Mouse (Mus musculus) kidney, postnatal 4 days (tissue): ENCODE results near the gene Ccdc110.

ENCODE experiments used
- DNase-seq, 2 experiments: peaks; one replicate each; pipeline ENCODE4 v3.0.0; 2021; ENCODE audit warnings: mixed read lengths in 2 of 2

The Ccdc110 gene

DNA sequence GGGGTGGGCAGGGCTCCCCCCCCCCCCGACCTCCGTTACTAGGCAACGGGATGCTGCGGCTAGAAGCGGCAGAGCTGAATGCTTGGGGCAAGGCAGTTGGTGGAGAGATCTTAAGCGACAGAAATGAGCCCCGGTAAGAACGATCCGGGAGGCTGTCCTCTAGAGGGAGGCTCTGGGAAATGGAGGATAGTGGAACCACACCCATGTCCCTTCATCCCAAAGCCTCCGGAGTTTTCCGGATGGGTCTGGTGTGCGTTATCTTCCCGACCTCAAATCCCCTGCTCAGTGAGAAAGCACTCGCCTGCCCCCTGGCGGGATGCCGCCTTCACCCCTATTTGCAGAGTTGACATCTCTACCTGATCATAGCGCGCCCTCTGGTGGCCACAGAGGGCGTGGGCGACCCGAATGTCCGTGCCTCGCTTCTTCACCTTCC, at the start of gene Ccdc110:
TSS of gene Ccdc110 (plus strand) at position 38 of the 433 bp plus-strand sequence.
- peak; percentile 98 to 99 for DNase-seq

DNA sequence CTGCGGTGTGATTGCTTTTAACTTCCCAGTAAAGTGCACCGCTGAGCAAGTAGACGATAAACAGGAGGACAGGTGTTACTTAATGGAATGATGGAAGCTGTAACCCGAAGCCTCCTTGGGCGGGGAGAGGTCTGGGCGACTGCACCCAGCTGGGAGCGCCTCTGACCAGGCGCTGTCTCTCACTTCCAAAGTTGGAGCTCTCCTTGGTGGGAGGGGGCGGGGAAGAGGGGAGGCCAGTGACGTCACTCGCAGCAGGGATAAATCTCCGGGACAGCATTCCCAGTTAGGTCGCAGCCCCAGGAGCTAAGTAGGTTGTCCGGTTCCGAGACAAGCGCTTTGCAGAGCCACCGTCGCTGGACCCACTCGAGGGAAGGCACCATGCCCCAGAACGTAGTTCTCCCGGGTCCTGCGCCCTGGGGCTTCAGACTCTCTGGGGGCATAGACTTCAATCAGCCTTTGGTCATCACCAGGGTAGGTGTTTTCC, 49.2 kb upstream of the Ccdc110 start, which contains the start of gene Pdlim3:
TSS of gene Pdlim3 (plus strand) at position 260 of the 484 bp plus-strand sequence.
- DNase-seq: peak; percentile 76 to 81

DNA sequence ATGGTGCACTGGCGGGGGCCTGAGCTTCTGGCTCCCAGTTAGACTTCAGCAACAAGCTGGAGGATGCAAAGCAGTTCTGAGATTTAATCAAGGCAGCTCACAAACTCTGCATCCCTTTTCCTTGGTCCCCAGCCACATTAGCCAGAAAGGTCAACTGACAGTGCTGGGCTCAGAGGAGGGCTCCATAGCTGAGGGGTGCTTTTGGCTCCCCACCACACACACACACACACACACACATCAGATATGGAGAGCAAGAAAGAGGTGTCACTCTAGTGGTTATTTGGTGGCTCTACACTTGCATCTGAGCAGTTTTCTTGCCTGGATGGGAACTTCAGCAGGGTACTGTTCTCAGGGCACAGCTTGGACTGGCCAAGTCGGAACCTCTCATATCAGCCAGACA, 48.6 kb upstream of the Ccdc110 start:
- peak; percentile 31 to 49 for DNase-seq

DNA sequence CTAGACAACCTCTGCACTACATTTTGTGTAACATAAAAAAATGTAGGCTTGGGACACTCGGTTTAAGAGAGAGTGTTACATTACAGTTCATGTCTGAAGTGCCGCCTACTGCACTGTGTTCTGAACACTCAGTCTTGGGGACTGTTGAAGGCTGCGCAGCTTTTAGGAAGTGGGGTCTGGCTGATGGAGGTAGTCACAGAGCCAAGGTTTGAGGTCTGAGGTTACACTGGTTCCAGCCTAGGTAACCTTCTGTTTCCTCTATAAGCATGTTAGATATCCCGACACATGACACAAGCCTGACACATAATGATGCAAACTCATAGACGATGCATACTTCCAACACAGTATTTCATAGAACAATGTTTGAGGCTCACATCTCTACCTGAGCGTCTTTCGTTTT, 44.7 kb upstream of the Ccdc110 start:
- DNase-seq: no peak

DNA sequence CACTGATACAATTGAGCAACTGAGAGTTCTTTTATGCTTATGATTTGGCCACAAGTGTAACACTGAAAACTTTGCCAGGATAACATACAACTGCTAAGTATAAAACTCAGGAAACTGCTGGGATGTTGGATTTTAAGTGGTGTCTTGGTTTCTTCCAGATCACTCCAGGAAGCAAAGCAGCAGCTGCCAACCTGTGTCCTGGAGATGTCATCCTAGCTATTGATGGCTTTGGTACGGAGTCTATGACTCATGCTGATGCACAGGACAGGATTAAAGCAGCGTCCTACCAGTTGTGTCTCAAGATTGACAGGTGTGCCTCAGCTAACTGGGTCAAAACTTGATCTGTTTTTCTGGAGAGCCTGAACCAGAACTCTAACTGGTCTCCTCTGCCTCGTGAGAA, 37.8 kb upstream of the Ccdc110 start:
- no peak for DNase-seq

DNA sequence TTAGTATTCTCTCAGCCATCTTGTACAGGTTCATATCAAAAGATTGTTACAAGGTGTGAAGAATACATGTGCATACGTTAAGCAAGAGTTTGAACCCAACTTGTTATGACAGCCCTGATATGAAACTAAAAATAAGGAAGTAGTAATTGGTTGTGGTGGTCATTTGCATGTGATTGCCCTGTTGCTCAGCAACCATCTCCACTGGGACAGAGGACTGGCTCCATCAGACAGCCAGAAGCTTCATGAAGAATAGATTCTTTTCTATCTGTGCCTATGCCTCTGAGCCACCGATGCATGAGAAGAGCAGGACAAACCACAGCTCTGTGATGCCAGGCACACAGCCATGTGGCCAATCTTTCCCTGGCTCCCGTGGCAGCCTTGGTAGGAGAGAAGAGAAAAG, 34.6 kb upstream of the Ccdc110 start:
- DNase-seq: no peak

DNA sequence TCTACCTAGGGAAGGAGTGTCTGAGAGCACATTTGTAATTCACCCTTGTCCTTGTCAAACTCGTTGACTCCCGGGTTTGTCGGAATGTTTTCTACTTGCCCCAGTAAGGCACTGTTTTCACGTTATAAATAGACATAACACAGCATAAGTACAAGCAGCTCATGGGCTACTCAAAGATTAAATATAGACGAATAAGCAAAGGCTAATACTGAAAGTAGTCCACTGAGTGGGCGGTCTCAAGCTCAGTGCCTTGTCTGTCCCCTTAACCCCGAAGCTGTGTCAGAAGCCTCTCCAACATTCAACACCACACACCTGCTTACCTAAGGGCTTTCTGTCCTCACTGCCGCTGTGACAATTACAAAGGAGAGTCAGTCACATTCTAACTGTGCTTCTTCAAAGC, 32.8 kb upstream of the Ccdc110 start:
- DNase-seq: no peak

DNA sequence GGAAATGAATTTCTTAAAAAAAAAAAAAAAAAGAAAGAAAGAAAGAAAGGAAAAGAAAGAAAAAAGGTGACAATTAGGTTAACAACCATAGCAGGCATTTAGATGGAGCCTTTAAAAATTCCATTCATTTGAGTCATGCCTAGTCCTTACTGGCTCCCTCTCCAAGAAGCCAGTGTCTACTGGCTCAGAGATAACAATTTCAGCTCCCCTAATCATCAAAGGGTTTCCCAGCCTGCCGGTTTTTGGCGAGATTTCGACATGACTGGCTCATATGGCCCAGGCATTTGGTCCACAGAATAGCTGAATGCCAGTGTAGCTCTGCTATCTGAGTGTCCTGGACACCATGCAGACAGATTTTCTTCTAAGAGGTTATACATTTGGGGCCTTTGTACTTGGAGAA, 30.8 kb upstream of the Ccdc110 start:
- no peak for DNase-seq

DNA sequence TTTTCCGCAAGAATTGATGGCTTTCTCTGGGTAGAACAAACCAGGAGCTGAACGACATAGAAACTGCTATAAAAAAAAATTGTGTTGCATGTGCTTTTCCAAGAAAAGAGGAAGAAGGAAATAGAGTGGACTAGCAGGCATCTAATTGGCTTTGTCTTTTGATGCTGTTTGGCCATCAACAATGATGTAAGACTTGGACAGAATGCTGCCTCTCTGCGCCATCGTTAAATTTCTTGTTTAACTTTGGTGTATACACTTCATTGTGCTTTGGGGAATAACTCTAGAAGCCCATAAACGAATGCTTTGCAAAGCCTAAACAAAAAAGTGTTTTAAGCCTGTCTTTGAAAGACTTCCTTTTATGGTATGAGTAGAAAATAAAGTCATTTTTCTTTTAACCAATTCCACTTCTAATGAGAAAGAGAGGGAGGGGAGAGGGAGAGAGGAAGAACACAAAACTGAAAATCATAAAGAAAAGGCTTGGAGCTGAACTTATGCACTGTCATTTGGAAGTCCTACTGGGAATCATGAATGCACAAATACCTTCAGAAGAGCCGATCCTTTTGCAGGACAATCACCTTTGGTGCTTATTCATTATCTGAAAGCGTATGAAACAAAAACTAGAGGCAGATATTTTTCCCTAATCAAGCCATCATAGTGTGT, 28.7 kb upstream of the Ccdc110 start:
- DNase-seq: no peak

DNA sequence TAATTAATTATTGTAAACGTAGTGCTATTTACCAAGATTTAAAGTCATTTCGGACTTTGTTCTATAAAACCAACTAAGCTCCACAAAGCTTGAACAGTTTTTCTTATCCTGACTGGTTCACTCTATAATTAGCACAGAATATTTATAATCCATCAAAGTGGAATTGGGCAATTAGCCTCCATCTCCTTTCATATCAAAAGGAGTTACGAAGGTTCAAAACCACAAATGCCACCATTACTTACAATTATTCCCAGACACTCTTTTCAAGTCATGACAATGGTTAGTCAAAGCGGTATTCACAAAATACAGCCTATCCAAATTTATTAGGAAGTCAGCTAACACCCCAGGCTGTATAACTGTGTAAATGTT, 28.2 kb upstream of the Ccdc110 start:
- DNase-seq: no peak

DNA sequence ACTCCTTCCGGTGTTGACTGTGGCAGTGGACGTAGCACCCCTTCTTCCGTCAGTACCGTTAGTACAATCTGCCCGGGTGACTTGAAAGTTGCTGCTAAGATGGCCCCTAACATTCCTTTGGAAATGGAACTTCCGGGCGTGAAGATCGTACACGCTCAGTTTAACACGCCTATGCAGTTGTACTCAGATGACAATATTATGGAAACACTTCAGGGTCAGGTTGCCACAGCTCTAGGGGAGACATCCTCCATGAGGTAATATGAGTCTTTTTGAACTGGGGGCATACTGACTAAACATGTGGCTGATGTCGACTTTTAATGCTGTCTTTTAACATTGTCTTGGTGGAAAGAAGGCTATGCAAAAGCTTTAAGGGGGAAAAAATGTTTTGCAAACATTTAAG, 20.7 kb upstream of the Ccdc110 start:
- peak in 1 of 2 experiments; percentile 46 for DNase-seq

DNA sequence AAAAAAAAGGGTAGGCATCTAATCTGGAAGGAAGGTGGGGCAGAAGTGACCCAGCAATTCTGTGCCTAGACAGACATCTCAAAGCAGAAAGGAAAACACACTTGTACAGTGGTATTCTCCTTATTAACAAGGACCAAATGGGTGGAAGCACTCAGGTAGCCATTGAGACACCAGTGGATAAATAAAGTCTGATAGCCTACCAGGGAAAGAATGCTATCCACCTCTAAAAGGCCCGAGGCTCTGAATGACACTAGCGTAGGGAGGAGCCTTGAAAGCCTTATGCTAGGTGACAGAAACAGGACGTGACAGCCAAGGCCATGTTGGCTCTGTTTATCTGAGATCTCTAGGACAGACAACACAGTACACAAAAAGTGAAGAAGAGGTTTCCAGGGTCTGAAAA, 17.9 kb upstream of the Ccdc110 start:
- no peak for DNase-seq

DNA sequence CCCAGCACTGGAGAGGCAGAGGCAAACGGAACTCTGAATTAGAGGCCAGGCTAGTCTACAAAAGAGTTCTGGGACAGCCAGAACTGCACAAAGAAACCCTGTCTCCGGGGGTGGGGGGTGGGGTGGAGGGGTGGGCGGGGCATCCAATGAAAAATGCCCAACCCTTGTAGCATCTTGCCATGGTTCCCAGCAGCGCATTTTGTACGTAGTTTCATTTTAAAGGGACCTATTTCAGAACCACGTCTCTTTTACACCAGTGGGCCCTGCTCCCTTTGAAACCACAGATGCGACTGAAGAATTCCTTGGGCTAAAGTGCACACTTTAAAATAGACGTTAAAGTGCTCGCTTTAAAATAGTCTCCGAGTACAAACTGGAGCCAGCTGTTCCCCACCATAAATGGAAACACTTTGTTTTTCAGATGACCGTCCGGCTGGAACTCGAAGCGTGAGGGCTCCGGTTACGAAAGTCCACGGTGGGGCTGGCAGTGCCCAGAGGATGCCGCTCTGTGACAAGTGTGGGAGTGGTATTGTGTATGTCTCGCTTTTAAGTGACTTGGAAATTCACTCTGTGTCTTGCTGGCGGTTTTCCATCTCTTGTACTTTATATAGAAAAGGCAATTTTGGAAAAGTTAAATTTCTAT, 17.3 kb upstream of the Ccdc110 start:
- DNase-seq: peak; percentile 31 to 50

DNA sequence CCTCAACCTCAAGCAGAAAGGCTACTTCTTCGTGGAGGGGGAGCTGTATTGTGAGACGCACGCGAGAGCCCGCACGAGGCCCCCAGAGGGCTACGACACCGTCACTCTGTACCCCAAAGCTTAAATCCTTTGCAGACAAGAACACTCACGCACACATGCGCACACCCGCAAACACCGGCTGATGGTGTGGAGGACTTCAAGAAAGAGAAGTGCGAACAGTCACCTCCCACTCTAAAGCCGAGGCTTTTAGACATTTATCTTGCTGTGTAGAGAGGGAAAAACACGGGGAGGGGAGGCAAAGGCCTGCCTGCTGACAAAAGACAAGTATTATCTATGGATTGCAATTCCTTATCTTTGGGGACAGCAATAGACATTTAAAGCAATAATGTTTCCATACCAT, 15.5 kb upstream of the Ccdc110 start:
- no peak for DNase-seq

DNA sequence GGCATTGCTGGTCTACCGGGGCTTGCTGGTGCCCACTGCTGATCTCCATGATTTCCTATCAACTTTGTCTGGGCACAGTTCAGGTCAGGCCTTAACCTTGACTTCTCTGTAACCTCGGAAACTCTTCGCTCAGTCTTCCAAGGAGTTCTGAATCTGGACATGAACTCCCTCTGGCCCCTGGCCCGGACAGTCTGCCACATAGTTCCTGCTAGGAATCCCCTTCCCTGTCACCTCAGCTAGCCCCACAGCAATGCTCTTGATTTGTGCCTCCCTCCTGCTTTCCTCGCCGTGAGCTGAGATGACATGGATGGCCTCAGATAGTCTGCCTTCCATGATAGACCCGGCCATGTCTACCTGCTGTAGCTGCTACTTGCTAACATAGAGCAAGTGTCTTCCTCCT, 14.0 kb upstream of the Ccdc110 start:
- no peak for DNase-seq

DNA sequence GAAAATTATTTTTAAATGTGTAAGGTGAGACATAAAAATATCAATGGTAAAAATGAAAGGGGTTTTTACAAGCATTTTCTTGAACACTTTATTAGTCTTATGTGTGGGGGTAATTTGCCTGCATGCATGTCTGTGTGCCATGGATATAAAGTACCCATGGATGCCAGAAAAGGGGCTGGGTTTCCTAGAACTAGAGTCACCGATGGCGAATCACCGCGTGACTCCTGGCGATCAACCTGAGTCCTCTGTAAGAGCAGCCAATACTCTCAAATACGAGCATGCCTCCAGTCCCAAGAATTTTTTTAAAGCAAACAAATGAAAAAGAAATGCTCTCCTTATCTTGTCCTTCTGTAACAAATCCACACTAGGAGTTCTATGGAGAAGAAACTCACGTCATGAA, 12.3 kb upstream of the Ccdc110 start:
- no peak for DNase-seq

DNA sequence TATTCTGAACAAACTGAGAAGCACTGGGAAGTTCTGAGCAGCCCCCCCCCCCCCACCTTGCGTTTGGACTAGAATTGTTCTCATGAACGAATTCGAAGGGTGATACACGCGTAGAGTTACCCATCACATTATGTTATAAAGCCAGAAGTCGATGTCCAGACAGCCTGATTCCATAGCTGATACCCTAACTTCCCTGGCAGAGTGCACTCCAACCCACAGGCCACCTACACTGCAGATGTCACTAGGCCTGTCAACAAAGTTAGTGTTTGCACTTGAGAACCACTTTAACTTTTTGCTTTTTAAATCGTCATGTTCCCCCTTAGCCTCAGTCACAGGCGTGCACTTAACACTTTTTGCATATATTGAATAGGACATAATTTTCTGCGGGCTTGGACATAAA, 2.6 kb downstream of the Ccdc110 start:
- no peak for DNase-seq

DNA sequence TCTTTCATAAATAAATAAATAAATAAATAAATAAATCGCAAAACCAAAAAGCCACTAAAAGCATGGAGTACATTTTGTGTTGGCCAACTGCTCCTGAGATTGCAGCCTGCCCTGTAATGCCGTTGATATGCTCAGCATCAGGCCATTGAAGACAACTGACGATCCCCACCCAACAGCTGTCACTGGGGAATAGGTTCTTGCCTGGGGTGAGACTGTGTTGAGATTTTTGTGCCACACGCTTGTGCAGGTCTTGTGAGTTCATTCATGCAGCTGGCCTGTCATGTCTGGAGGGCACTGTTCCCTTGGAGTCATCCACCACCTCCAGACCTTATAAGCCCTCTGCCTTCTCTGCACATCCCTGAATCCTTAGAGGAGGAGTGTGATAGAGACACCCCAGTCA, 11.9 kb downstream of the Ccdc110 start:
- DNase-seq: no peak

DNA sequence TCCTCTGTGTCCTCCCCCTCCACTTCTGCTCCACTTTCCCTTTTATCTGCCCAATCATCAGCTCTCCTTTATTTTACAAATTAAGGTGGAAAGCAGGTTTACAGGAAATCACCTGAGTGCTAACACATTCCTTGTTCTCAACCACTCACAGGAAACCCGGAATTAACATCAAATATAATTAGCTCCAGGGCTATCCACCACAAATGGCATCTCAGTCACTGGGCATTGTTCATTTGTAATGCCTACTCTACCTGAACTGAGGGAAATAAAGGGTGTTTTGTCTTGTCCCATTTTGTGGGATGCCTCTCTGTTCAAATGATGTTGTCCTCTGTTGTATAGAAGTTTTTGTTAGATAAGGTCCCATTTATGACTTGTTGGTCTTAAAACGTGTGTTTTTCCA, 16.2 kb downstream of the Ccdc110 start:
- no peak for DNase-seq

DNA sequence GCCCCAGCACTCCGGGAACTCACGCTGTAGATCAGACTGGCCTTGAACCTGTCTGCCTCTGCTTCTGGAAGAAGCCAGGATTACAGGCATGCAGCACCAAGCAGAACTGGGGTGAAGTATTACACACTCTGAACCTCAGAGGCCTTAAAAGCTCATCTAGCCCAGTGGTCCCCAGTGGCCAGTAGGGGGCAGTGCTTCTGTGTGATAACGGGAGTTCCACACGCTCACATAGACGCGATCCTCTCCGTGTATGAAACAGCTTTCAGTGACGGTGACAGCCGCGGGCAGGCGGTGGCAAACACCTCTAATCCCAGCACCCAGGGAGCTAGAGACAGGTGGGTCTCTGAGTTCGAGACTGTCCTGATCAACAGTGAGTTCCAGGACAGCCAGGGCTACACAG, 36.5 kb downstream of the Ccdc110 start:
- peak in 1 of 2 experiments; percentile 8 for DNase-seq

DNA sequence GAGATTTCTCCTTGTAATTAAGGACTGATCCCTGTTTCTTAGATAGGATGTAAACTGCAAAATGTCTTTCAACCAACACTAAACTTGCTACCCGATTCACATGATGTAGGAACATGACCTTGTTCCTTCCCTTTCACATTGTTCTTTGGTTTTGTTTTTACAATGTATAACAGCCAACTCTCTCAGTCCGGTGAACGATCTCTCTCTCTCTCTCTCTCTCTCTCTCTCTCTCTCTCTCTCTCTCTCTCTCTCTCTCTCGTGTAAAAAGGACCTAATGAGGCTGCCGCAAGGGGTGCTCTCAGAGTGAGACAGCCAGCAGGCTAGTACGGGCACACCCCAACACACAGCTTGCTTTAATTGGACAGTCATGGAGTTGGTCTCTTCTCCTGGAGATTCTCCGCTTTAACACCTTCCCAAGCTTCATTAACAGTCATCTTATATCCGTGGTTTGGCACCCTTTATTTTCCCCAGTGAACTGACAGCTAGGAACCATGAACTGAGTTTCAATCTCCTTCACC, 39.6 kb downstream of the Ccdc110 start:
- DNase-seq: no peak

DNA sequence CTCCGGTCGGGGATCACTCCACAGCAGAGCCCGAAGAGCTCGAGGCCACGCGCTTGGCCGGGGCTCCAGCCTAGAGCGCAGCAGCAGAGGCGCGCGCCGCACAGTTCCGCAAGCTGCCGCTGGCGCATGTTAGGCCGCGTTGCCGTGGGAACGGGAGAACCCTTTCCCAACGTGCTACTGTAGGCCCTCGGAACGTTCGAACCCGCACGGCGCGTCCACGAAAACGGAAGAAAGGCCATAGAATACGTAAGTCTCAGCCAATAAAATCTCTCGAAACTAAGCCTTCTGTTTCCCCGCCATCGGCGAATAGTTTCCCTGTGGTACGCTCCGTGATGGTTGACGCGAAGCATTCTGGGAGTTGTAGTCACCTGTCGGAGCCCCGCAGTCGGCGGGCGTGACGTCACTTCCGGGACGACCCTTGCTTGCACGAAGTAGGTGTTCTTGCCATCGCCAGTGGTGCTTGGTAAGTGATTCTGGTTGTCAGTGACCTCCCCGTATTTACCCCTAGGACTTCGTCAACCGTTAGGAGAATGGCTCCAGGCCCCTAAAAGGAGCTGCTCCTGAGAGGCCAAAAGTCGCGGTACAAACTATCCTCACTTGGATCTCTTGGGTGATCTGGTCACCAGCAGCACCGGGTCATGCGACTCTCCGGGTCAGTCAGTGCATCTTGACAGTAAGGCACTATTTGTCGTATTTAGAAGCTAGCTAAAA, 40.9 kb downstream of the Ccdc110 start, which contains the start of the genes 1700029J07Rik and Ufsp2:
TSS of gene 1700029J07Rik (minus strand) at position 127 of the 711 bp plus-strand sequence.
TSS of gene Ufsp2 (plus strand) at position 403 of the 711 bp plus-strand sequence.
- DNase-seq: peak; percentile 99

DNA sequence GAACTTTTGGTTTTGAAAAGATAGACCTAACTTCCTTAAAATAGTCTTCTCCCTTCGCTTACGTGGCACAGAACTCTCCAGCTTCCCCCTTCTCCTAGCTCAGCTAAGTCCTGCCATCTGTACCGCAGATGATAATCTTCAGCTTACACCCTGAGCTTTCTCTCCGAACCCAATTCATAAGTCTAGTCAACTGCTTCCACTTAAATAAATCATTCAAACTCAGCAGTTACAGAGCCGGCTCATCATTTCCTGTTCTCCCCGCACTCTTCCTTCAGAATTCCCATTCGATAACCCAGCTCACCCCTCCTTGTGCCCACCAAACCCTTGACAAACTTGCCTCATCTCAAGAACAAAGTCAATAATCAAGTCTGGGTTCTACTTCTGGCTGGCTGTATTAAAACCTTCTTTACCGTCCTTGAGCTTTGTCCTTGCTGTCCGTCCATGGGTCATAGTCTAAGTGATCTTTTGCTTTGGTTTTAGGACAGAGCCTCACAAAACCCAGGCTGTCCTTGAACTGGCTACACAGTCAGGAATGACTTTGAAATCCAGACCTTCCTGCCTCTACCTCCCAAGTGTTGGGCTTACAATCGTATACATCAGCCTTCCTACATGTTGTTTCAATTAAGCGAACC, 41.5 kb downstream of the Ccdc110 start:
- no peak for DNase-seq
